Mouse (Mus musculus) brain, embryonic 14.5 days (tissue): ENCODE measurements around the gene Btk. TPM values are rescaled to one million over a fixed set of nuclear protein-coding genes. Genes with fewer than 3 reads are reported as not detected.

Experiments used
- DNase-seq: peaks from one replicate; pipeline ENCODE4 v3.0.0-alpha.2; 2011; ENCODE audit warnings: low read depth
- CTCF ChIP-seq: fragments of 200-500 bp; IDR thresholded peaks from 2 replicates; pipeline ENCODE4 v1.5.1; 2012; ENCODE audit warnings: inconsistent platforms, mild to moderate bottlenecking, moderate library complexity, borderline replicate concordance; ENCODE audit not compliant: insufficient read depth, insufficient read length; ENCODE audit errors: extremely low read depth
- POLR2A ChIP-seq: fragments of 200-500 bp; IDR thresholded peaks from 2 replicates; pipeline ENCODE4 v1.6.1; 2012; ENCODE audit warnings: mild to moderate bottlenecking, inconsistent platforms, borderline replicate concordance; ENCODE audit not compliant: poor library complexity, insufficient read depth, insufficient read length, severe bottlenecking; ENCODE audit errors: extremely low read depth
- polyA plus RNA-seq: library from polyadenylated mRNA; depleted of rRNA; stranded (reverse); fragments of >200 nt; gene quantifications from 2 replicates; pipeline ENCODE4 v1.2.3, GENCODE M21; 2012; rRNA removed

Gene Btk
- polyA plus RNA-seq, 1 experiment, result 0.33 TPM

GRCm38 (mm10) chrX:134509473-134509872, 73.9 kb downstream of the Btk start:
- peak; percentile 14 for DNase-seq
- TF ChIP-seq CTCF, result peak; percentile 64; the same call in 1 of the 2 replicates
- no peak for TF ChIP-seq POLR2A

GRCm38 (mm10) chrX:134507977-134508376, 75.4 kb downstream of the Btk start:
- DNase-seq, result no peak
- TF ChIP-seq POLR2A, result no peak
- TF ChIP-seq CTCF, result no peak

- TF ChIP-seq CTCF, result no peak
- TF ChIP-seq POLR2A, result no peak
- DNase-seq, result no peak
Observed at GRCm38 (mm10) chrX:134500651-134501050, 82.7 kb downstream of the Btk start.

Other genes starting within 250 kb of the Btk start
- gene Drp2, start 179.0 kb downstream of the Btk start, polyA plus RNA-seq, result 32.4 and 42.6 TPM in 2 replicates
- gene Taf7l, start 107.1 kb downstream of the Btk start, polyA plus RNA-seq, result 0.03 and 0.14 TPM in 2 replicates
- 11.3 and 12.8 TPM in 2 replicates for gene Timm8a1, start 41.7 kb downstream of the Btk start, polyA plus RNA-seq
- gene Rpl36a, start 2.1 kb upstream of the Btk start, polyA plus RNA-seq, result 699 and 722 TPM in 2 replicates
- gene Gla, start 17.6 kb upstream of the Btk start, polyA plus RNA-seq, result 3.4 and 3.6 TPM in 2 replicates
- gene Hnrnph2, start 17.6 kb upstream of the Btk start, polyA plus RNA-seq, result 78.4 and 86.1 TPM in 2 replicates
- 19.9 and 35.7 TPM in 2 replicates for gene Armcx4, start 102.9 kb upstream of the Btk start, polyA plus RNA-seq
- 59.4 and 66.0 TPM in 2 replicates for gene Armcx1, start 134.4 kb upstream of the Btk start, polyA plus RNA-seq
- gene Armcx6, start 167.8 kb upstream of the Btk start, polyA plus RNA-seq, result 32.9 and 38.0 TPM in 2 replicates
- 41.3 TPM in 2 replicates for gene Armcx3, start 173.0 kb upstream of the Btk start, polyA plus RNA-seq
- gene Armcx2, start 225.7 kb upstream of the Btk start, polyA plus RNA-seq, result 88.0 and 110 TPM in 2 replicates